Mouse (Mus musculus) lung, adult 18-20 months (tissue): ENCODE data around the gene Npdc1.

ENCODE experiments used
- DNase-seq, 2 experiments: peaks; one replicate each; pipeline ENCODE4 v3.0.0; 2022; ENCODE audit warnings: mixed read lengths in 2 of 2

The Npdc1 gene

GRCm38 (mm10) chr2:25399051-25399450 is at the start of gene Npdc1:
TSS of gene Npdc1 (plus strand) at chr2:25399351.
- no peak for DNase-seq

- no peak for DNase-seq
These were observed 49.7 kb upstream of the Npdc1 start for GRCm38 (mm10) chr2:25349499-25349898.

- no peak for DNase-seq
These were observed 48.5 kb upstream of the Npdc1 start for GRCm38 (mm10) chr2:25350701-25351100.

GRCm38 (mm10) chr2:25354211-25354610 is 44.9 kb upstream of the Npdc1 start:
- no peak for DNase-seq

GRCm38 (mm10) chr2:25355419-25356066 is 43.6 kb upstream of the Npdc1 start:
- no peak for DNase-seq

- DNase-seq, result peak; percentile 83 to 86
These were observed 42.7 kb upstream of the Npdc1 start, which contains the start of gene Dpp7 for GRCm38 (mm10) chr2:25356208-25357079. TSS of gene Dpp7 (minus strand) at chr2:25356359.

GRCm38 (mm10) chr2:25359848-25360247 is 39.3 kb upstream of the Npdc1 start:
- no peak for DNase-seq

GRCm38 (mm10) chr2:25363478-25364178 is 35.5 kb upstream of the Npdc1 start:
- peak; percentile 69 to 76 for DNase-seq

GRCm38 (mm10) chr2:25364313-25364712 is 34.8 kb upstream of the Npdc1 start:
- no peak for DNase-seq

- DNase-seq, result no peak
These were observed 34.4 kb upstream of the Npdc1 start for GRCm38 (mm10) chr2:25364761-25365090.

- peak; percentile 88 to 90 for DNase-seq
These were observed 33.9 kb upstream of the Npdc1 start, which contains the start of gene Uap1l1 for GRCm38 (mm10) chr2:25365091-25365761. TSS of gene Uap1l1 (minus strand) at chr2:25365682.

- no peak for DNase-seq
These were observed 29.2 kb upstream of the Npdc1 start for GRCm38 (mm10) chr2:25369996-25370395.

GRCm38 (mm10) chr2:25371764-25372643 is 27.1 kb upstream of the Npdc1 start, which contains the start of gene Sapcd2:
TSS of gene Sapcd2 (plus strand) at chr2:25372321.
- DNase-seq, result peak; percentile 89

- DNase-seq, result no peak
These were observed 26.3 kb upstream of the Npdc1 start for GRCm38 (mm10) chr2:25372644-25373391.

- no peak for DNase-seq
These were observed 25.7 kb upstream of the Npdc1 start for GRCm38 (mm10) chr2:25373431-25373830.

GRCm38 (mm10) chr2:25376589-25376988 is 22.6 kb upstream of the Npdc1 start:
- DNase-seq, result peak in 1 of 2 experiments; percentile 24

- no peak for DNase-seq
These were observed 14.7 kb upstream of the Npdc1 start for GRCm38 (mm10) chr2:25384492-25384891.

GRCm38 (mm10) chr2:25391266-25391665 is 7.9 kb upstream of the Npdc1 start:
- DNase-seq, result no peak

GRCm38 (mm10) chr2:25394281-25395221 is 4.6 kb upstream of the Npdc1 start:
- no peak for DNase-seq
